Mouse (Mus musculus): ENCODE measurements around the gene Cysrt1.

The Cysrt1 gene

GRCm38 (mm10) chr2:25242101-25242506 is at the start of gene Cysrt1, which contains the start of gene Rnf208:
TSS of gene Cysrt1 (minus strand) at chr2:25242452.
TSS of gene Rnf208 (plus strand) at chr2:25242255.
- no peak for DNase-seq (ENCODE audit: low spot score)

- DNase-seq (ENCODE audit: low spot score): no peak
Observed at GRCm38 (mm10) chr2:25291184-25292053, 49.2 kb upstream of the Cysrt1 start.

- DNase-seq (ENCODE audit: low spot score): no peak
Observed at GRCm38 (mm10) chr2:25290816-25291130, 48.5 kb upstream of the Cysrt1 start.

GRCm38 (mm10) chr2:25290101-25290815 is 48.0 kb upstream of the Cysrt1 start:
- DNase-seq (ENCODE audit: low spot score): no peak

GRCm38 (mm10) chr2:25289651-25290050 is 47.4 kb upstream of the Cysrt1 start, which contains the start of gene Lrrc26:
TSS of gene Lrrc26 (plus strand) at chr2:25289915.
- no peak for DNase-seq (ENCODE audit: low spot score)

- no peak for DNase-seq (ENCODE audit: low spot score)
Observed at GRCm38 (mm10) chr2:25288734-25289345, 46.6 kb upstream of the Cysrt1 start.

- DNase-seq (ENCODE audit: low spot score): no peak
Observed at GRCm38 (mm10) chr2:25287927-25288649, 45.8 kb upstream of the Cysrt1 start, which contains the start of gene Tmem210. TSS of gene Tmem210 (plus strand) at chr2:25288145.

GRCm38 (mm10) chr2:25286837-25287636 is 44.8 kb upstream of the Cysrt1 start:
- DNase-seq (ENCODE audit: low spot score): no peak

- no peak for DNase-seq (ENCODE audit: low spot score)
Observed at GRCm38 (mm10) chr2:25286314-25286713, 44.1 kb upstream of the Cysrt1 start.

- no peak for DNase-seq (ENCODE audit: low spot score)
Observed at GRCm38 (mm10) chr2:25285551-25285950, 43.3 kb upstream of the Cysrt1 start.

GRCm38 (mm10) chr2:25278928-25279882 is 37.0 kb upstream of the Cysrt1 start:
- DNase-seq (ENCODE audit: low spot score): peak; percentile 75

GRCm38 (mm10) chr2:25273010-25273409 is 30.8 kb upstream of the Cysrt1 start:
- DNase-seq (ENCODE audit: low spot score): no peak

- DNase-seq (ENCODE audit: low spot score): no peak
Observed at GRCm38 (mm10) chr2:25272515-25272914, 30.3 kb upstream of the Cysrt1 start.

GRCm38 (mm10) chr2:25271827-25272511 is 29.7 kb upstream of the Cysrt1 start, which contains the start of the genes Ssna1 and Anapc2:
TSS of gene Ssna1 (minus strand) at chr2:25272438.
TSS of gene Anapc2 (plus strand) at chr2:25272478.
- DNase-seq (ENCODE audit: low spot score): peak; percentile 99

GRCm38 (mm10) chr2:25267746-25268309 is 25.6 kb upstream of the Cysrt1 start:
- no peak for DNase-seq (ENCODE audit: low spot score)

GRCm38 (mm10) chr2:25267241-25267640 is 25.0 kb upstream of the Cysrt1 start:
- DNase-seq (ENCODE audit: low spot score): no peak

GRCm38 (mm10) chr2:25266720-25267119 is 24.5 kb upstream of the Cysrt1 start:
- no peak for DNase-seq (ENCODE audit: low spot score)

GRCm38 (mm10) chr2:25265897-25266656 is 23.8 kb upstream of the Cysrt1 start:
- DNase-seq (ENCODE audit: low spot score): no peak

Data from ovary, postnatal 14 days (tissue).